Mouse (Mus musculus) heart, embryonic 10.5 days (tissue): ENCODE data around the gene Timm23. TPM values are rescaled to one million over a fixed set of nuclear protein-coding genes. Genes with fewer than 3 reads are reported as not detected.
A peak's percentile ranks its signal among the peaks of the same experiment; 100 is the strongest.

Experiments used
- DNase-seq: peaks from one replicate; pipeline ENCODE4 v3.0.0-alpha.2; 2017; ENCODE audit warnings: low spot score
- H3K27ac ChIP-seq: fragments of 300-500 bp; sonication (generic); 2 replicates; pipeline ENCODE4 v1.5.1; 2016; ENCODE audit warnings: mild to moderate bottlenecking
- H3K27me3 ChIP-seq: fragments of 300-500 bp; sonication (generic); 2 replicates; pipeline ENCODE4 v1.6.1; 2016; ENCODE audit warnings: mild to moderate bottlenecking; ENCODE audit not compliant: poor library complexity, insufficient read depth, severe bottlenecking
- H3K36me3 ChIP-seq: fragments of 300-500 bp; sonication (generic); 2 replicates; pipeline ENCODE4 v1.6.1; 2016; ENCODE audit warnings: mild to moderate bottlenecking, moderate library complexity
- H3K4me1 ChIP-seq: fragments of 300-500 bp; sonication (generic); 2 replicates; pipeline ENCODE4 v1.6.1; 2016; ENCODE audit warnings: mild to moderate bottlenecking
- H3K4me3 ChIP-seq: fragments of 300-500 bp; sonication (generic); 2 replicates; pipeline ENCODE4 v1.5.1; 2016; ENCODE audit warnings: mild to moderate bottlenecking, moderate library complexity
- H3K9me3 ChIP-seq: fragments of 300-500 bp; sonication (generic); 2 replicates; pipeline ENCODE4 v1.6.1; 2016; ENCODE audit warnings: mild to moderate bottlenecking, moderate library complexity
- WGBS: fragments of 180-500 bp; shearing (Covaris S2); methylation state at CpG from one replicate; pipeline ENCODE4 v1.1.7; 2016; 5-methylcytosine and 5-hydroxymethylcytosine counted together
- polyA plus RNA-seq: library from polyadenylated mRNA; unstranded; fragments of >200 nt; fragmentation: Nextera tagmentation; extraction: Ambion mirVana; gene quantifications from 2 replicates; pipeline ENCODE4 v1.2.1, GENCODE M21; 2016

Timm23 gene
- polyA plus RNA-seq, 1 experiment from 2014 or later: 414 TPM

DNA sequence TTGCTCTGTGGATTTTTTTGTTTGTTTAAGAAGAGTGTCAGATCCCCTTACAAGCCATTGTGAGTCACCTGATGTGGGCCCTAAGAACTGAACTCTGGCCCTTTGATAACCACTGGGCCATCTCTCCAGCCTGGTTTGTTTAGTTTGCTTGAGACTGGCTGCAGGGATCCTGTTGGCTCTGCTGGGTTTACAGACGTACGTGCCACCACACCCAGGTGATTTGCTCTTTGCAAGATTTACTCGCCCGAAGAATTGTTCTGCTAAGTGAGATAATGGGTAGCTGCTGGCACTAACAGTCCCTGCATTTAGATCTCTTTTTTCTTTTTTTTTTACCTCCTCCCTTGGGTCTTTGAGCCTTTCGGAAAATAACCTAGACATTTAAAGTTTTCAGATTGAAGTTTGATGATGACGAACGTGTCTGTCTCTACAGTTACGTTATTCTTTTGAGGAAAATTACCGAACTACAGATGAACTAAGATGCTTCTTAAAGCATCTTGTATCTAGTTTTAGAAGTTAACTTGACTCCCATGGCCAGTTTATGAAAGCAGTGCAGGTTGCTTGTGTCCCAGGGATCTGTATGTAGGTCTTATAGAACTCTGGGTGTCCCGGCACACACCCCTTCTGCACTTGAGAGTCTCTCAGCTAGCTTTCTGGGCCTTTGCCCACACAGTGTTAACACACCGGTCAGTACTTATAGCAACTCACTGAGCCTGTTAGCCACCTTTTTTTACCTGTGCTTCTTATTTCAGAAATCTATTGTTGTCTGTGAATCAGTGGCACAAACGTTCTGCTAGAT, 40.4 kb downstream of the Timm23 start:
- peak; percentile 54 for DNase-seq
- H3K27me3 ChIP-seq: no peaks in the 10 kb centered on the region
- no peaks in the 10 kb centered on the region for H3K9me3 ChIP-seq
- peak overlapping the region; percentile 42; the same call in 1 of the 2 replicates for H3K27ac ChIP-seq
- H3K4me3 ChIP-seq: peak overlapping the region; percentile 84
- peaks cover 45% of the 10 kb centered on the region for H3K4me1 ChIP-seq
- 77% methylated on average over 12 of the region's 12 CpGs for WGBS
- no peaks in the 10 kb centered on the region for H3K36me3 ChIP-seq

DNA sequence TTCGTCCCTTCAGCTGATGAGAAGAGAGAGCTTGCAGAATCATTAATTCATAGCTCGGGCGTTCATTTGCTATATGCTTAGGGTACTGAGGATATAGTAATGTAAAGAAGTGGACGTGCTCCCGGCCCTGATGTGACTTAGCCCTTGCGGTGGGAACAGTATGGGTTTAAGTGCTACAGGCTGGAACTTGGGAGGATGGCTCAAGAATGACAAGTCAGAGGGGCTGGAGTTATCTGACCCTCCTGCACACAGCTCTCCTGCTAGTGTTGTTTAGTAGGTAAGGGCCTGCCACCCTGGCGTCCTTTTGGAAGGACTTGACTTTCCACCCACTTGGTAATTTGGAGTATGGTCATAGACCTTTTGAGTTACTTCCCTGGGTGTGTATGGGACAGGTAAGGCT, 41.1 kb downstream of the Timm23 start:
- DNase-seq: peak; percentile 76
- peak overlapping the region; percentile 84 for H3K4me3 ChIP-seq
- 23% methylated on average over 7 of the region's 7 CpGs for WGBS
- H3K4me1 ChIP-seq: peaks cover 43% of the 10 kb centered on the region
- H3K27ac ChIP-seq: peak overlapping the region; percentile 93
- no peaks in the 10 kb centered on the region for H3K27me3 ChIP-seq
- no peaks in the 10 kb centered on the region for H3K9me3 ChIP-seq
- no peaks in the 10 kb centered on the region for H3K36me3 ChIP-seq

DNA sequence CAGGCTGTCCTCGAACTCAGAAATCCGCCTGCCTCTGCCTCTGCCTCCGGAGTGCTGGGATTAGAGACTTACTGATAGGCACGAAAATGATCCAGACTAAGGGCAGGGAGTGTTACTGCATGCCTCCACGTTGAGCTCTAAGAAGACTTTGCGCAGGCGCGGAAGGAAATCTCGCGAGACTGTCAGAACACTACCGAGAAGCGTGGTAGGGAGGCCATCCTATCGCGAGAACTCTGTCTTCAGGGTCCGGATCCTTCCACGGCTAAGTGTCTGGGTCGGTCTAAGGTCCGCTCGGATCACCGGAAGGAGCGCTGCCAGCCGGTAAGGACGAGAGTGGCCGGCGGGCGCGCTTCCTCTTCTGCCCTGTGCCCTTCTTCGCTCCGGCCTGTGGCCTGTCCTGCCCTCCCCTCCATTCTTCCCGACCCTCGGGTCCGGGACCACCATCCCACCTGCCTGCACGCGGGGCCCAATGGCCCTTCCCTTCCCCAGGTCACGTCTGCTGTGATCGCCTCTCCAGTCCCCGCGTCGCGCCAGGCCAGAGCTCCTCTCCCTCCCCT, 41.9 kb downstream of the Timm23 start, which contains the start of gene Ncoa4:
Gene Ncoa4, plus strand, starts transcription at position 176 of the 557 bp plus-strand sequence.
- no peaks in the 10 kb centered on the region for H3K36me3 ChIP-seq
- under 1% methylated on average over 39 of the region's 40 CpGs for WGBS
- peak; percentile 99 for DNase-seq
- no peaks in the 10 kb centered on the region for H3K27me3 ChIP-seq
- H3K27ac ChIP-seq: peak within 1 kb of the TSS; percentile 93
- H3K9me3 ChIP-seq: no peaks in the 10 kb centered on the region
- peaks cover 36% of the 10 kb centered on the region for H3K4me1 ChIP-seq
- H3K4me3 ChIP-seq: peak within 1 kb of the TSS; percentile 84

DNA sequence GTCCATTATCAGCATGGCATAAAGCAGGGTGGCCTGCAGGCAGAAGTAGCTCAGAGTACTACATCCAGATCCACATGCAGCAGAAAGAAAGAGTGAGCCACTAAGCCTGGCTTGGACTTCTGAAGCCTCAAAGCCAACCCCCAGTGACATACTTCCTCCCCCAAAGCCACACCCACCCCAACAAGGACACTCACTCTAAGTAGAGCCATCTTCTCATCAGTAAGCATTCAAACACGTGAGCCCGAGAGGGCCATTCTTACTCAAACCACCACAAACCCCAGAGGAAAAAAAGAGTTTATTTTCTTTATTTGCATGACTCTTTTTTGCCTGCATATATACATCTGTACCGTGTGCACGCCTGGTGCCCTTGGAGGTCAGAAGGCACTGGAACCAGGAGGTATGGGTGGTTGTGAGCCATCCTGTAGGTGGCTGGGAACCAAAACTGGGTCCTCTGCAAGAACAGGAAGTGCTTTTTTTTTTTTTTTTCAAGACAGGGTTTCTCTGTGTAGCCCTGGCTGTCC, 42.5 kb downstream of the Timm23 start:
- Histone ChIP-seq H3K4me1 (peaks cover 31% of the 10 kb centered on the region), H3K9me3 (no peaks in the 10 kb centered on the region), H3K4me3 (peak overlapping the region; percentile 84), H3K27ac (peak overlapping the region; percentile 93), H3K36me3 (no peaks in the 10 kb centered on the region), H3K27me3 (no peaks in the 10 kb centered on the region)
- no peak for DNase-seq
- 35% methylated on average over 4 of the region's 4 CpGs for WGBS

DNA sequence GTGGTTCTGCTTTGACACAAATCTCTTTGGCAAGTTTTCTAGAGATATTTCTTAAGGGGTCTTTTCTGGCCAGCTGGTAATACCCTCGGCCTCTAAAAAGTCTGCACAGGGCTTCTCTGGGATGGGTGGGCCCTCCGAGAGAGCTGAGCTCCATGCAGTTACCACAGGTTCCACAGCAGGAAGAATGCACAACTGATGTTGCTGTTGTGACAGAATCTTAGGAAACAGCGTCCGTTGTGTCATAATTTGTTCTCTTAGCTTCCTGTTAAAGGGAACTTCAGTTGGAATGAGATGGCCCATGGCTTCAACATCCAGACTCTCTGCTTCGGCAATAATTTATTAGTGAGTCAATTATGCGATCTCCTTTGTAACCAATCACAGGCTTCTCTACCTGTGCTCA, 46.9 kb downstream of the Timm23 start:
- DNase-seq: no peak
- H3K27me3 ChIP-seq: no peaks in the 10 kb centered on the region
- H3K4me3 ChIP-seq: no peak overlapping the region
- peaks cover 5% of the 10 kb centered on the region; the same call in 1 of the 2 replicates for H3K4me1 ChIP-seq
- H3K36me3 ChIP-seq: no peaks in the 10 kb centered on the region
- 86% methylated on average over 6 of the region's 6 CpGs for whole genome bisulfite sequencing
- no peak overlapping the region for H3K27ac ChIP-seq
- no peaks in the 10 kb centered on the region for H3K9me3 ChIP-seq

DNA sequence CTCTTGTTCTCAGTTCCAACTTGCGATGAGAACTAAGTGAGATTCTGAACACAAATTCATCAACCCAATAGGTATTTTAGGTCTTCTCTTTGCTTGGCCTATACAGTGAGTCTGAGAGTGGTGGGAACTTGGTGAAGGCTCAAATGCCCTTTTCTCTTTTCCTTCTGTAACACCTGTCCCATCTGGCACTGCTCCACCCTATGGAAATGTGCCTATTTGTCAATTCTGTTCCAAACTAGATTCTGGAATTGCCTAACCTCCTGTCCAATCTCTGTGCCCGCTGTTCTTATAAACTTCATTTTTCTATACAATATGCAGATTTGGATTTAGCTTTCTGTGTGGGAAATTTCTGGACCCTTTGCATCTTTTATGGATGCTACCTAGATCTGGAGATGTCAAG, 48.5 kb downstream of the Timm23 start:
- no peaks in the 10 kb centered on the region for H3K36me3 ChIP-seq
- no peaks in the 10 kb centered on the region for H3K4me1 ChIP-seq
- H3K27me3 ChIP-seq: no peaks in the 10 kb centered on the region
- H3K27ac ChIP-seq: no peak overlapping the region
- H3K9me3 ChIP-seq: no peaks in the 10 kb centered on the region
- H3K4me3 ChIP-seq: no peak overlapping the region
- 95% methylated on average over 2 of the region's 2 CpGs for WGBS
- DNase-seq: no peak

DNA sequence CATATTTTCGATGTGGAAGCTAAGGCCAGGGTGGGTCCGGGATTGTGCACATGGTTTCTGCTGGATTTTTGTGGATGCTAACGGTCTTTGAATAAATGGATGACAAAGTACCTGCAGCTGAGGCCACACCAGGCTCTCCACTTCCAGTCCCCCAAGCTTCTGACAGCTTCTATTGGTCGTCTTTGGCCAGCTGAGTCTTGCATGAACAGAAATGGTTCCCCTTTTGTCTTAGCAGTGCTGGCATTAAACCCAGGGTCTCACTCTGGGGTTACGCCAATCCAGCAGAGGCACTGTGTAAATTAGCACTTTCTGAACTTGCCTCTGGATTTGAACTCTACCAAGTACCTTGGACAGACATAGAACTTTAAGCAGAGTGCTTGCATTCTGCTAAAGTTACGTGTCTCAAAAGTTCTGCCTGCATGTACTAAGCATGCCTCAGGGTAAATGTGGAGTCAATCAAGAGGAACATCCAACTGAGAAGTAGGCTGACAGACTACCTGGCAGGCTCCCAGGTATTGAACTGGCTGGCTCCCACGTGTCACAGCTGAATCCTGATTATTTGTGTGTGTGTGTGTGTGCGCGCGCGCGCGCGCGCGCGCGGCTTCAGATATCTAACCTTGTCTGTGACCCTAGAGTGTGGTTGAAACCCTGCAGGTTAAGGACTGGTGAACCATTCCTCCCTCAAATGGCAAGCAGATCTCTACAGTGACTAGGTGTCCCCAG, 49.3 kb downstream of the Timm23 start:
- H3K4me1 ChIP-seq: no peaks in the 10 kb centered on the region
- no peak overlapping the region for H3K27ac ChIP-seq
- H3K36me3 ChIP-seq: no peaks in the 10 kb centered on the region
- no peaks in the 10 kb centered on the region for H3K27me3 ChIP-seq
- no peaks in the 10 kb centered on the region for H3K9me3 ChIP-seq
- 92% methylated on average over 18 of the region's 18 CpGs for WGBS
- no peak overlapping the region for H3K4me3 ChIP-seq
- DNase-seq: no peak

DNA sequence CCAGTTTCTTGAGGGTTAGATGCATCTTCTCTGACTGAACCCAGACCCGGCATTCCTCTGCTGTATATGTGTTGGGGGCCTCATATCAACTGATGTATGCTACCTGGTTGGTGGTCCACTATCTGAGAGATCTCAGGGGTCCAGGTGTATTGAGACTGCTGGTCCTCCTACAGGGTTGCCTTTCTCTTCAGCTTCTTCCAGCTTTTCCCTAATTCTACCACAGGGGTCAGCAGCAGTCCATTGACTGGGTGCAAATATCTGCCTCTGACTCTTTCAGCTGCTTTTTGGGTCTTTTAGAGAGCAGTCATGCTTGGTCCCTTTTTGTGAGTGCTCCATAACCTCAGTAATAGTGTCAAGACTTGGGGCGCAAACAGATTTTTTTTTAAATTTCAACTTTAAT, 50.8 kb downstream of the Timm23 start:
- Histone ChIP-seq H3K9me3 (no peaks in the 10 kb centered on the region), H3K27ac (no peak overlapping the region), H3K4me3 (no peak overlapping the region), H3K4me1 (no peaks in the 10 kb centered on the region), H3K36me3 (no peaks in the 10 kb centered on the region), H3K27me3 (no peaks in the 10 kb centered on the region)
- WGBS: 82% methylated on average over 2 of the region's 2 CpGs
- no peak for DNase-seq

DNA sequence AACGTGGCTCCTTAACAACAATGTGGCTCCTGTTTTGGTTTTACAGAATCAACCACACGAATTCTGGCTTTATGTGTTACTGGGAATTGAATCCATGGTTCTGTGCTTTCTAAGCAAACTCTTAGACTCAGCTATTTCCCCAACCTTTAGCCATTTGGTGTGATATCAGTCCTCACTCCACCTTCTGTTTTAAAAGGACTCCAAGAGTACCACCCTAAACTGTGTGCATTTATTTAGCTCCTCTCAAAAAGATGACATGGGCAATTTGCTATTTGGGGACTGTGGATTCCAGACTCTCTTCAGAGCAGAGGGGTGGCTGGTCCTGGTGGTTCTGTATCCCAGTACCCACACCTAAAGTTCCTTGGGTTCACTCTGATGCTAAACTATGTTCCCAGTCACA, 55.1 kb downstream of the Timm23 start:
- WGBS: 68% methylated on average over 2 of the region's 2 CpGs
- no peaks in the 10 kb centered on the region for H3K36me3 ChIP-seq
- H3K27me3 ChIP-seq: no peaks in the 10 kb centered on the region
- peaks cover 3% of the 10 kb centered on the region; the same call in 1 of the 2 replicates for H3K4me1 ChIP-seq
- DNase-seq: no peak
- H3K9me3 ChIP-seq: no peaks in the 10 kb centered on the region
- H3K27ac ChIP-seq: peak overlapping the region; percentile 44; the same call in 1 of the 2 replicates
- no peak overlapping the region for H3K4me3 ChIP-seq

DNA sequence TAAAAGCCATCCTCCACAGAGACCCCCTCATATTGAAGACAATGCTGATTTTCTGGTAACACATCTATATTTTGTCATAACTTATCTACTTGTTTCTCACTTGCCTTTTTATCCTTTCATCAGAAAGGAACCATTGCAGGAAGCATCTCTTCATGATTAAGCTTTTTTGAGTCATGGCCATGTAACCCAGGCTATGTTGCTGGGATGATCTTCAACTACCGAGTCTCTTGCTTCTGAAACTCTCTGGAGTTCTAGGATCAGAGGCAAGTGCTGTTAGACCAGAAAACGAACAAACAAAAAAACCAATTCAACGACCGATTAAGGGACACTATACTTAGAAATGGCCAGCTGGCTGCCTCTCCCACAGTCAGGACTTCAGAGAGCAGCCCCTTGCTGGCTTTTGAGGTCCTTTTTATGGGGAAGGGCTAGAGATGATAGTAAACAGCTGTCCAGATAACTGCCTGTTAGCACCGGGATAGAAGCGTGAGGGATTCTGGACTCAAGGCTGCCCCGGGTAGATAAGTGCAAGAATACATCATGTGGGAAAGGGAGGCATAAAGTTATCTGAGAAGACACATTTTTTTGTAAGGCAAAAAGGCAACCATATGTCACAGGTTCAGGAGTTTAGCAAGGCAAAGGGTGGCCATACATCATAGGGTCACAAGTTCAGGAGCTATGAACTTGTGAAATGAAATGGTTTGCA, 55.7 kb downstream of the Timm23 start:
- peaks cover 3% of the 10 kb centered on the region; the same call in 1 of the 2 replicates for H3K4me1 ChIP-seq
- DNase-seq: peak; percentile 93
- H3K27me3 ChIP-seq: no peaks in the 10 kb centered on the region
- H3K36me3 ChIP-seq: no peaks in the 10 kb centered on the region
- 47% methylated on average over 7 of the region's 7 CpGs for WGBS
- H3K4me3 ChIP-seq: 0 out of 2 replicates have a peak overlapping the region, but pooled peaks have one; percentile 22
- H3K9me3 ChIP-seq: no peaks in the 10 kb centered on the region
- H3K27ac ChIP-seq: peak overlapping the region; percentile 75

DNA sequence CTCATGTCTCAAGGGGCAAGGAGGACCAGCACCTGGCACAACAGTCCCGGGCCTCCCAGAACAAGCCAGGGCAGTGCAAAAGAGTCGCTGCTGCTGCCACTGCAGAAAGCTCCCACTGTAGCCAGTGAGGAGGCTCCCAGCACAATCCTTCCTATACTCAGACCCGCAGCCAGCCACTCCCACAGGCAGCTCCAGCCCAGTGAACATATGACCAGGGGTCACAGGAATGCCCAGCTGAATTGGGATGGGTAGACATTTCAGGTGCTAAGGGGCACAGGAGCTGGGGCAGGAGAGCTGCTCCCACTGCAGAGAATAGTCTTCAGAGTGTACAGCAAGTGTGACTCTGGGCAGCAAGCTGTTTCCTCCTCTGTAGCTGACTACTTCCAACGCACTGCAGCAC, 56.3 kb downstream of the Timm23 start:
- 0 out of 2 replicates have a peak overlapping the region, but pooled peaks have one; percentile 22 for H3K4me3 ChIP-seq
- H3K4me1 ChIP-seq: peaks cover 3% of the 10 kb centered on the region; the same call in 1 of the 2 replicates
- DNase-seq: no peak
- H3K27me3 ChIP-seq: no peaks in the 10 kb centered on the region
- peak overlapping the region; percentile 75 for H3K27ac ChIP-seq
- H3K36me3 ChIP-seq: no peaks in the 10 kb centered on the region
- no peaks in the 10 kb centered on the region for H3K9me3 ChIP-seq
- 69% methylated on average over 4 of the region's 4 CpGs for WGBS

DNA sequence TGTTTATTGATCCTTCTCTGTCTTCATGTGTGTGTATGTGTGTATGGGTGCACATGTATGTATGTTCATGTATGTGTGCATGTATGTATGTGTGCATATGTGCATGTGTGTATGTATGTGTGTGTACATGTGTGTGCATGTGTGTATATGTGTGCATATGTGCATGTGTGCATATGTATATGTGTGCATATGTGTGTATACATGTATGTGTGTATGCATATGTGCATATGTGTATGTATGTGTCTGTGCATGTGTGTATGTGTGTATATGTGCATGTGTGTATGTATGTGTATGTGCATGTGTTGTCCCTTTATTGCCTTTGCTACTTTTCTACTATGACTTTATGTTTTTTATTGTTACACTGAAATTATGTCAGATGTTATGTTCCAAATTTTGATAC, 57.0 kb downstream of the Timm23 start:
- H3K27ac ChIP-seq: no peak overlapping the region
- H3K4me1 ChIP-seq: peaks cover 3% of the 10 kb centered on the region; the same call in 1 of the 2 replicates
- no peaks in the 10 kb centered on the region for H3K9me3 ChIP-seq
- H3K27me3 ChIP-seq: no peaks in the 10 kb centered on the region
- no peak overlapping the region for H3K4me3 ChIP-seq
- no peaks in the 10 kb centered on the region for H3K36me3 ChIP-seq
- no peak for DNase-seq
